Mouse (Mus musculus) neural tube, embryonic 14.5 days (tissue): ENCODE results near the gene Eps8l2. TPM values are rescaled to one million over a fixed set of nuclear protein-coding genes. Genes with fewer than 3 reads are reported as not detected.
A peak's percentile ranks its signal among the peaks of the same experiment; 100 is the strongest.
"Not testable (repeated sequence)": the region's sequence is repeated elsewhere in the genome, so short reads cannot be mapped to it uniquely, and the experiment has no call there.

Experiments
- ATAC-seq: fragments of 200-750 bp; cut with Nextera tagmentation; 2 replicates; pipeline ENCODE4 v1.8.0; 2017; ENCODE audit warnings: low read depth, mild to moderate bottlenecking, moderate TSS enrichment, moderate library complexity
- H3K27ac ChIP-seq: fragments of 300-500 bp; sonication (generic); 2 replicates; pipeline ENCODE4 v1.5.1; 2014; ENCODE audit warnings: low read depth, mild to moderate bottlenecking, control low read depth, low read length, moderate library complexity, mixed read lengths
- H3K27me3 ChIP-seq: fragments of 300-500 bp; sonication (generic); 2 replicates; pipeline ENCODE4 v1.6.1; 2014; ENCODE audit warnings: low read length; ENCODE audit not compliant: control insufficient read depth, insufficient read depth
- H3K36me3 ChIP-seq: fragments of 300-500 bp; sonication (generic); 2 replicates; pipeline ENCODE4 v1.6.1; 2014; ENCODE audit warnings: low read length, mixed read lengths; ENCODE audit not compliant: control insufficient read depth, insufficient read depth
- H3K4me1 ChIP-seq: fragments of 300-500 bp; sonication (generic); 2 replicates; pipeline ENCODE4 v1.6.1; 2014; ENCODE audit warnings: low read length; ENCODE audit not compliant: control insufficient read depth, insufficient read depth
- H3K4me2 ChIP-seq: fragments of 300-500 bp; sonication (generic); 2 replicates; pipeline ENCODE4 v1.6.1; 2014; ENCODE audit warnings: mild to moderate bottlenecking, low read depth, low read length, control low read depth
- H3K4me3 ChIP-seq: fragments of 300-500 bp; sonication (generic); 2 replicates; pipeline ENCODE4 v1.5.1; 2014; ENCODE audit warnings: low read depth, low read length, control low read depth, mixed read lengths
- H3K9ac ChIP-seq: fragments of 300-500 bp; sonication (generic); replicated peaks from 2 replicates; pipeline ENCODE4 v1.6.1; 2014; ENCODE audit warnings: low read depth, mild to moderate bottlenecking, control low read depth, low read length, mixed read lengths
- H3K9me3 ChIP-seq: fragments of 300-500 bp; sonication (generic); 2 replicates; pipeline ENCODE4 v1.6.1; 2016; ENCODE audit warnings: low read length; ENCODE audit not compliant: control insufficient read depth
- WGBS: fragments of 180-500 bp; shearing (Covaris S2); extraction: QIAGEN DNeasy Blood & Tissue Kit; methylation state at CpG from one replicate; pipeline ENCODE4 v1.1.7; 2014; 5-methylcytosine and 5-hydroxymethylcytosine counted together
- polyA plus RNA-seq: library from polyadenylated mRNA; unstranded; fragments of >200 nt; fragmentation: Nextera tagmentation; extraction: Ambion mirVana; gene quantifications from 2 replicates; pipeline ENCODE4 v1.2.1, GENCODE M21; 2014

Gene Eps8l2
- polyA plus RNA-seq, 1 experiment from 2014 or later = 0.51 TPM

GRCm38 (mm10) chr7:141391625-141392551 is 53.2 kb downstream of the Eps8l2 start, which contains the start of gene Taldo1:
Gene Taldo1 (plus strand): TSS chr7:141392199.
- under 1% methylated on average over 57 of the region's 57 CpGs for WGBS
- Histone ChIP-seq H3K27me3 (no peaks in the 10 kb centered on the region), H3K4me2 (peak within 1 kb of the TSS; percentile 68), H3K4me3 (peak within 1 kb of the TSS; percentile 68), H3K9me3 (no peaks in the 10 kb centered on the region), H3K4me1 (peaks cover 8% of the 10 kb centered on the region), H3K9ac (peak within 1 kb of the TSS; percentile 66), H3K27ac (peak within 1 kb of the TSS; percentile 77), H3K36me3 (peaks cover 6% of the 10 kb centered on the region)
- ATAC-seq = peak; percentile 95

DNA sequence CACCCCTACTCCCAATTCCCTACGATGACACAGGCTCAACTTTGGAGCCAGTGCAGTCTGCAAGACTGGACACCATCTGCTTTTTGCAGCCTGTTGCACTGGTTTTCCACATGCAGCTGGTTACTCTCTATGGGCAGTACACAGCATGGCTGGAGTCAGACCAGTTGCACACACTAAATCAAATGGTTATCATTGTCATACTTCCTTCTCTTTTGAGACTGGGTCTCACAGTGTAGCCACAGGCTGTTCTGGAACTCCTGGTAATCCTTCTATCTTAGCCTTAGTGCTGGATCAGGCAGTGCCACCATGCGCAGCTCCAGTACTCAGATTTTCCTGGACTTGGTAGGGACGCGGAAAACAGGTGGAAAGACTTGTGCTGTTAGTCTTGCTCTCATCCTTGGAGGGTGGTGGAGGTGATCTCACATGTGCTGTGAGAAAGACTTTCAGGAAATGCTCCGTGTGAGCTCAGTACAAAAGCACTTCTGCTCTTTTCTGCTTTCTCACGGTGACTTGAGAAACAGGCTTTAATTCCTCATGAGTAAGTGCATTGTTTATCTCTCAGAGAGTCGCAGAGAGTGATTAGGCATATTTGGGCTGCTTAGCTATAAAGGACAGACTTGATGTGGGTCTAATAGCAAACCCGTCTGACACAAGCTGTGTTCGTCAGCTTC is 54.0 kb downstream of the Eps8l2 start:
- H3K4me3 ChIP-seq = peak overlapping the region; percentile 68
- H3K4me1 ChIP-seq = peaks cover 8% of the 10 kb centered on the region
- peaks cover 6% of the 10 kb centered on the region for H3K36me3 ChIP-seq
- WGBS = 24% methylated on average over 9 of the region's 9 CpGs
- peak overlapping the region; percentile 66 for H3K9ac ChIP-seq
- H3K27me3 ChIP-seq = no peaks in the 10 kb centered on the region
- H3K9me3 ChIP-seq = no peaks in the 10 kb centered on the region
- ATAC-seq = no peak
- peak overlapping the region; percentile 68 for H3K4me2 ChIP-seq
- peak overlapping the region; percentile 77; the same call in 1 of the 2 replicates for H3K27ac ChIP-seq

DNA sequence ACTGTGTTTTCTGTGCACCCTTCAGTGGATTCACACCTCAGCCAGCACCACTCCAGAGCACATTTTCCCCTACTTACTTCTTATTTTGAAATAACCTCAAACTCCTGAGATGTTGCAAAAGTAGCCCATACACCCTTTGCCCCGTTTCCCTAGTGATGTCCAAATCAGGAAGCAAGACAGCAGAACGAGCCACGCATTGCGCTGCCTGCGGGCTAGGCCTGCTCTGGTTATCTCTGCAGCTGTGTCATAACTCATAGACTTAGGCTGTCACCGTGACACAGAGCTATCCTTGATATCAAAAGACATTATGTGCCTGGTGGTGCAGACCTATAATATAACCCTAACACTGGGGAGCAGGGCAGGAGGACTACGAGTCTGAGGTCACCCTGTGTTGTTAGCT is 55.5 kb downstream of the Eps8l2 start:
- no peaks in the 10 kb centered on the region for H3K27me3 ChIP-seq
- ATAC-seq = no peak
- H3K4me2 ChIP-seq = no peak overlapping the region
- no peaks in the 10 kb centered on the region for H3K9me3 ChIP-seq
- peaks cover 18% of the 10 kb centered on the region for H3K36me3 ChIP-seq
- peaks cover 8% of the 10 kb centered on the region for H3K4me1 ChIP-seq
- no peak overlapping the region for H3K4me3 ChIP-seq
- 91% methylated on average over 7 of the region's 7 CpGs for WGBS
- H3K27ac ChIP-seq = no peak overlapping the region
- H3K9ac ChIP-seq = no peak overlapping the region

- no peaks in the 10 kb centered on the region for H3K9me3 ChIP-seq
- peaks cover 23% of the 10 kb centered on the region for H3K36me3 ChIP-seq
- no peak overlapping the region for H3K9ac ChIP-seq
- H3K4me1 ChIP-seq = peaks cover 8% of the 10 kb centered on the region
- H3K27ac ChIP-seq = no peak overlapping the region
- no peak overlapping the region for H3K4me3 ChIP-seq
- WGBS = 28% methylated on average over 6 of the region's 6 CpGs
- ATAC-seq = no peak
- H3K27me3 ChIP-seq = no peaks in the 10 kb centered on the region
- no peak overlapping the region for H3K4me2 ChIP-seq
Observed at GRCm38 (mm10) chr7:141394771-141395170, 56.1 kb downstream of the Eps8l2 start.

DNA sequence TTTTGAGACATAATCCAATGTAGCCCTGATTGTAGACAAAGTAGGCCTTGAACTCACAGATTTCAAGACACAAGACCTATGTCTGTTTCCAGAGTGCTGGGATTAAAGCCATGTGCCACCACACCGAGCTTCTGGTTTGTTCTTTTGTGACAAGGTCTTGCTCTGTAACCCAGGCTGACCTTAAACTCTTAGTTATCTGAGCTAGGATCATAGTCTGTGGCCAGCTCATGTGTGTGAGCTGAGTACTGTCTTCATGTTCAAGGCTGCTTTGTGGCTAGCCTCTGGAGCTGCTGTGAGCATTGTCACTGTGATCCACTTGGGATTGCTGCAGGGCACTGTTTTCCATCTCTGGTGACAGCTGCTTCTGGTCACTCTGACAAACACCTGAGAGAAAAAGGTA is 56.7 kb downstream of the Eps8l2 start:
- H3K27me3 ChIP-seq = no peaks in the 10 kb centered on the region
- H3K36me3 ChIP-seq = peaks cover 29% of the 10 kb centered on the region
- peaks cover 8% of the 10 kb centered on the region for H3K4me1 ChIP-seq
- H3K4me2 ChIP-seq = no peak overlapping the region
- H3K4me3 ChIP-seq = no peak overlapping the region
- WGBS = 79% methylated on average over 1 of the region's 1 CpGs
- no peak for ATAC-seq
- no peak overlapping the region for H3K27ac ChIP-seq
- H3K9ac ChIP-seq = no peak overlapping the region
- no peaks in the 10 kb centered on the region for H3K9me3 ChIP-seq

DNA sequence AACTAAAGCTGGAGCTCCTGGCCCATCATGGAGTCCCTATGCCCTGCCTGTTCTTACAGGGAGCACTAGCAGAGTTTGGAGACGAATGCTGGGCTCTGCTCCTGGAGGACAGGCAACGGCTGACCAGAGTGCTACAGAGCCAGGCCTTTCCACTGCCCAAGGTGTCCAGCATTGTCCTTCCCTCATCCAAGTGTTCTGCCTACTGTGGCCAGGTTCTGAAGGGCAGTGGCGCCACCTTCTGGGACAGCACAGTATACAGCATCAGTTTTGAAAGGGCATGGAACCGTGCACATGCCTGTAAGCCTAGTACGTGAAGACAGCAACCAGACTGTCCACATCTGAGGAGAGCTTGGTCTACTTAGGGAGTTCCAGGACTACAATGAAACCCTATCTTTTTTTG is 64.6 kb downstream of the Eps8l2 start:
- Histone ChIP-seq H3K36me3 (peaks cover 38% of the 10 kb centered on the region), H3K27me3 (no peaks in the 10 kb centered on the region), H3K4me2 (no peak overlapping the region), H3K27ac (no peak overlapping the region), H3K4me3 (no peak overlapping the region), H3K9me3 (no peaks in the 10 kb centered on the region), H3K4me1 (no peaks in the 10 kb centered on the region), H3K9ac (no peak overlapping the region)
- peak; percentile 41; the same call in 1 of the 2 replicates for ATAC-seq
- WGBS = 45% methylated on average over 5 of the region's 5 CpGs

DNA sequence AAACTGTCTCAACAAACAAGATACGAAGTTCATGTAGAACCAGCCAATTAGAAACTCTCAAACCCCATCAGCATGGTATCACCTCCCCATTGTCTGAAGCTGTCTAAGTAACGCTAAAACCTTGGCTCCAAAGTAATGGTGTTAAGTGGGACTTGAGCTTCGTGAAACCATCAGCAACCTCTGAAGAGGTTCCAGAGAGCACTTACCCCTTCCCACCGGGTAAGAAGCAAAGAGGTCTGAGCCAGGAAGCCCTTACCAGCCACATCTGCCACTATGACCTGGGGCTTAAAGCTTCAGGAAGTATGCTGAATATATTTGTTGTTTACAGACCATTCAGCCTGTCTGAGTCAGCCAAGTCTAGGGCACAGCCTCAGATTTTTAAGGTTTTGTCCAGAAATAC is 66.8 kb downstream of the Eps8l2 start:
- no peaks in the 10 kb centered on the region for H3K9me3 ChIP-seq
- no peak overlapping the region for H3K27ac ChIP-seq
- H3K4me2 ChIP-seq = no peak overlapping the region
- H3K36me3 ChIP-seq = peaks cover 23% of the 10 kb centered on the region
- no peak overlapping the region for H3K4me3 ChIP-seq
- WGBS = 87% methylated on average over 4 of the region's 4 CpGs
- H3K27me3 ChIP-seq = no peaks in the 10 kb centered on the region
- peaks cover 2% of the 10 kb centered on the region; the same call in 1 of the 2 replicates for H3K4me1 ChIP-seq
- ATAC-seq = no peak
- H3K9ac ChIP-seq = no peak overlapping the region

DNA sequence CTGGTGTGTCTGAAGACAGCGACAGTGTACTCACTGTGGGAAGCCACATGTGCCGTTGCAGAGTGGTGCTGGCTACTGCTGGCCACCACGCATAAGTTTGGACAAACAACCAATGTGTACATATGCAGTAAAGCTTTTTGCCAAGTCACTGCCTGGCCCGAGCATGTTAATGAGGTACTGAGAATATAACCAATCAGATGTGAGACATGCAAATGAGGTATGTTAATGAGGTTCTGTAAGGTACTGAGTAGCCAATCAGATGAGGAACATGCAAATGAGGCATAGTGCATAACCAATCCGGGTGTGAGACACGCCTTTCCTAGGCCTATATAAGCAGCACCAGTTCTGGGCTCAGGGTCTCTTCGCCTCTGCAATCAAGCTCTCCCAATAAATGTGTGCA is 69.0 kb downstream of the Eps8l2 start:
- H3K36me3 ChIP-seq, H3K9ac ChIP-seq, H3K4me3 ChIP-seq, ATAC-seq, H3K27ac ChIP-seq, H3K27me3 ChIP-seq, H3K9me3 ChIP-seq, H3K4me1 ChIP-seq, H3K4me2 ChIP-seq: not testable (repeated sequence)
- WGBS = 96% methylated on average over 7 of the region's 7 CpGs

DNA sequence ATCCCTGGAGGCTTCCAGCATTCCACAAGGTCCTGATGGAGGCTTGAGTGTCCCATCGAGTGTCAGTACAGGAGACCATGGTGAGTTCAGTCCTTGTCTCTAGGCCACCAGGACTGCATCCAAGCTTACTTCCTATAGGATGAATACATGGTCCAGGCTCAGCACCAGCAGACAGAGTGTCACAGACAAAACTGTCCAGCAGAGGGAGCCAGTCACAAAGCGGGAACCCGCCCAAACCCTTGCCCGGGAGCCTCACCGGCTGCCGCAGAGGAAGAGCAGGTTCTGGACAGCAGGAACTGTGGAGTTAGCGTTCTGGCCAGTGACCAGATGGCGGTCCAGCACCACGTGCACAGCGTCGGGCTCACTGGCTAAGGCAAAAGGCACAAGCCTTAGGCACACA is 70.2 kb downstream of the Eps8l2 start:
- 14% methylated on average over 11 of the region's 11 CpGs for WGBS
- Histone ChIP-seq H3K27ac (no peak overlapping the region), H3K4me3 (no peak overlapping the region), H3K4me2 (no peak overlapping the region), H3K4me1 (peaks cover 5% of the 10 kb centered on the region; the same call in 1 of the 2 replicates), H3K36me3 (peaks cover 4% of the 10 kb centered on the region; the same call in 1 of the 2 replicates), H3K9ac (no peak overlapping the region), H3K9me3 (no peaks in the 10 kb centered on the region), H3K27me3 (no peaks in the 10 kb centered on the region)
- peak; percentile 55; the same call in 1 of the 2 replicates for ATAC-seq
